Comparison of ENCODE assay signal across 9 mouse cellular contexts in the genomic region with DNA sequence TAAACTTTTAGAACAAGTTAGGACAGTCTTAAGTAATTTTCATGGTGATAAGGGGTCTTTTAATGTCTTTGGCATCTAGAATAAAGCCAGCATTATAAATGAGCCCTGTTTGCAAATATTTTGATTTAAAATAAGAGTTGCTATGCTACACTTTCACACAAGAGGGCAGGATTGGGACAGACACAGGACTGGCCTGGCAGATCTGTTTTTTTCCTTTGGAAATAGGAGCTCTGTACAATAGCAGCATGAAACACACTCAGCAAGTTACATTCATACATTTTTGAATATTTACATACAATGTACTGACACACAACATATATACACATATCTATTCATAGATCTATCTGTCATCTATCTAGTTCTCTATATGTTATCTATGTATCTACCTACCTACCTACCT. TPM values are rescaled to one million over a fixed set of nuclear protein-coding genes. Genes with fewer than 3 reads are reported as not detected.
A peak's percentile ranks its signal among the peaks of the same experiment; 100 is the strongest.
DNase-seq lines count a peak whose midpoint lies in the region; ATAC-seq and TF ChIP-seq lines count a peak whose summit lies in the region.
"Had no signal": no experiment of that assay in that cellular context is flagged by ENCODE, and none has a peak within 500 bp of the region (broad histone marks: within the 10 kb centered on the region; RNA-seq: fewer than 3 reads in every experiment).

No protein-coding gene starts in this region.

- H3K9ac ChIP-seq in heart, postnatal 0 days (replicated peaks; ENCODE audit: low read depth, low read length): no peak overlapping the region
- H3K9ac ChIP-seq in hindbrain, embryonic 14.5 days: no peak overlapping the region

- TF ChIP-seq POLR2A in lung, adult 2 months (IDR thresholded peaks at IDR 0.05; ENCODE audit: borderline replicate concordance, extremely low read depth, low read depth, low read length): no peak

- no peaks in the 10 kb centered on the region for H3K27me3 ChIP-seq in heart, postnatal 0 days (ENCODE audit: control insufficient read depth, insufficient read depth, low read length)
- H3K27me3 ChIP-seq in hindbrain, embryonic 14.5 days (ENCODE audit: control insufficient read depth, insufficient read depth, low read length): no peaks in the 10 kb centered on the region
- H3K27me3 ChIP-seq: megakaryocyte, embryonic 14.5 days had no signal

- no peaks in the 10 kb centered on the region for H3K4me1 ChIP-seq in heart, postnatal 0 days (ENCODE audit: control insufficient read depth, insufficient read depth)
- no peaks in the 10 kb centered on the region for H3K4me1 ChIP-seq in hindbrain, embryonic 14.5 days (replicated peaks; ENCODE audit: control insufficient read depth, insufficient read depth, low read length)
- H3K4me1 ChIP-seq in lung, adult 2 months (ENCODE audit: control insufficient read depth, insufficient read depth, low read length): no peaks in the 10 kb centered on the region
- H3K4me1 ChIP-seq: megakaryocyte, embryonic 14.5 days had no signal

- no peak for TF ChIP-seq EP300 in heart, postnatal 0 days (IDR thresholded peaks at IDR 0.05; ENCODE audit: low read depth)

- H3K36me3 ChIP-seq in heart, postnatal 0 days (replicated peaks; ENCODE audit: control insufficient read depth, insufficient read depth, low read length): no peaks in the 10 kb centered on the region
- no peaks in the 10 kb centered on the region for H3K36me3 ChIP-seq in hindbrain, embryonic 14.5 days (replicated peaks; ENCODE audit: control insufficient read depth, insufficient read depth)

- H3K4me2 ChIP-seq in heart, postnatal 0 days (ENCODE audit: low read depth, low read length): no peak overlapping the region
- no peak overlapping the region for H3K4me2 ChIP-seq in hindbrain, embryonic 14.5 days (replicated peaks)

- ATAC-seq in heart, postnatal 0 days (ENCODE audit: insufficient read depth, low read depth): no peak
- no peak for ATAC-seq in hindbrain, embryonic 14.5 days (ENCODE audit: low FRiP score)

- H3K4me3 ChIP-seq in heart, postnatal 0 days (ENCODE audit: low read depth, low read length): no peak overlapping the region
- H3K4me3 ChIP-seq in hindbrain, embryonic 14.5 days (replicated peaks; ENCODE audit: low read length): no peak overlapping the region
- H3K4me3 ChIP-seq in lung, adult 2 months (replicated peaks; ENCODE audit: extremely low read depth, low read depth, low read length): no peak overlapping the region
- H3K4me3 ChIP-seq: megakaryocyte, embryonic 14.5 days had no signal

- H3K27ac ChIP-seq in heart, postnatal 0 days (ENCODE audit: low read depth): no peak overlapping the region
- H3K27ac ChIP-seq in hindbrain, embryonic 14.5 days: no peak overlapping the region

- no peaks in the 10 kb centered on the region for H3K9me3 ChIP-seq in heart, postnatal 0 days (replicated peaks; ENCODE audit: control insufficient read depth, low read length)
- H3K9me3 ChIP-seq in hindbrain, embryonic 14.5 days (ENCODE audit: control insufficient read depth, low read length): no peaks in the 10 kb centered on the region
- H3K9me3 ChIP-seq: megakaryocyte, embryonic 14.5 days had no signal

- DNase-seq in heart, postnatal 0 days (ENCODE audit: low spot score): peak; percentile 26
- no peak for DNase-seq in heart, adult 9 months (ENCODE audit: low spot score in 2 of 2)
- DNase-seq in 3T3-L1 (ENCODE audit: low read depth, low spot score) (peak; percentile 61), NIH3T3 (ENCODE audit: low read depth) (peak; percentile 52)
- DNase-seq in hindbrain, embryonic 14.5 days (ENCODE audit: low spot score): peak; percentile 71
- no peak for DNase-seq in frontal cortex, postnatal 14 days (ENCODE audit: low spot score in 2 of 2)
- no peak for DNase-seq in right cerebral cortex, adult 2 months (ENCODE audit: low spot score in 2 of 2)
- DNase-seq in lung, adult 2 months: no peak

- TF ChIP-seq CTCF in heart, postnatal 0 days (IDR thresholded peaks at IDR 0.05; ENCODE audit: low read depth): peak; percentile 46
- no peak for TF ChIP-seq CTCF in lung, adult 2 months (IDR thresholded peaks at IDR 0.05; ENCODE audit: insufficient read depth, low read length)

RNA-seq across cellular contexts. Expression of gene Gnpda2, which starts 8.9 kb away (rescaled TPM):
- 14.9 and 18.9 TPM in 2 replicates for total RNA-seq in heart, postnatal 0 days (2014; rRNA removed; ENCODE audit: low replicate concordance)
- polyA plus RNA-seq in heart, postnatal 0 days (2015; fragmentation: Nextera tagmentation; extraction: Ambion mirVana): 46.4 and 51.2 TPM in 2 replicates
- 37.3 and 37.5 TPM in 2 replicates for polyA plus RNA-seq in hindbrain, embryonic 14.5 days (2014; fragmentation: Nextera tagmentation; extraction: Ambion mirVana)
- 16.0 and 17.2 TPM in 2 replicates for polyA plus RNA-seq in lung, adult 2 months (2012; rRNA removed)

RNA-seq across cellular contexts. Expression of gene Guf1, which starts 44.3 kb away (rescaled TPM):
- 21.8 and 32.7 TPM in 2 replicates for total RNA-seq in heart, postnatal 0 days (2014; rRNA removed; ENCODE audit: low replicate concordance)
- polyA plus RNA-seq in heart, postnatal 0 days (2015; fragmentation: Nextera tagmentation; extraction: Ambion mirVana): 37.2 and 38.6 TPM in 2 replicates
- 45.0 and 50.3 TPM in 2 replicates for polyA plus RNA-seq in hindbrain, embryonic 14.5 days (2014; fragmentation: Nextera tagmentation; extraction: Ambion mirVana)
- polyA plus RNA-seq in lung, adult 2 months (2012; rRNA removed): 4.8 and 5.4 TPM in 2 replicates

RNA-seq across cellular contexts. Expression of gene Yipf7, which starts 58.6 kb away (rescaled TPM):
- 55.3 and 103 TPM in 2 replicates for total RNA-seq in heart, postnatal 0 days (2014; rRNA removed; ENCODE audit: low replicate concordance)
- polyA plus RNA-seq in heart, postnatal 0 days (2015; fragmentation: Nextera tagmentation; extraction: Ambion mirVana): 107 and 118 TPM in 2 replicates
- polyA plus RNA-seq in hindbrain, embryonic 14.5 days (2014; fragmentation: Nextera tagmentation; extraction: Ambion mirVana): not detected in 2 replicates
- 1.1 and 4.3 TPM in 2 replicates for polyA plus RNA-seq in lung, adult 2 months (2012; rRNA removed)

Comparison
In these comparisons a context has a peak if more than half of its experiments do, and no peak if none do; other contexts are left out.
1. DNase-seq: peak in heart, postnatal 0 days (single experiment), 3T3-L1 (single experiment), NIH3T3 (single experiment) and hindbrain, embryonic 14.5 days (single experiment); none in heart, adult 9 months (0 of 2), frontal cortex, postnatal 14 days (0 of 2), right cerebral cortex, adult 2 months (0 of 2) and lung, adult 2 months (single experiment).
2. RNA of gene Yipf7, which starts 58.6 kb away (polyA plus RNA-seq): 107 to 118 TPM in heart, postnatal 0 days; 1.1 to 4.3 TPM in lung, adult 2 months and not detected in hindbrain, embryonic 14.5 days; every median in the first group is over 10 times any median in the second.